Mouse (Mus musculus): ENCODE measurements at regions not wholly inside any gene's neighbourhood (a gene's known extent, or its start where the extent isn't known, plus 50 kb on each side); places are given as distances from the start of the nearest gene placed in this dataset.

- no peak for DNase-seq (ENCODE audit: low read depth, low spot score)
Measured at GRCm38 (mm10) chr12:105092730-105093440, 52.9 kb upstream of the Tcl1b2 start.

GRCm38 (mm10) chr12:105093509-105093908 lies 52.3 kb upstream of the Tcl1b2 start:
- DNase-seq (ENCODE audit: low read depth, low spot score): peak; percentile 71
